Mouse (Mus musculus) liver, postnatal 0 days (tissue): ENCODE measurements around the gene Vamp8. TPM values are rescaled to one million over a fixed set of nuclear protein-coding genes. Genes with fewer than 3 reads are reported as not detected.

ENCODE experiments used
- ATAC-seq: fragments of 200-750 bp; cut with Nextera tagmentation; 2 replicates; pipeline ENCODE4 v1.8.0; 2017; ENCODE audit warnings: mild to moderate bottlenecking, moderate library complexity
- DNase-seq: peaks from one replicate; pipeline ENCODE4 v3.0.0-alpha.2; 2016
- H3K27ac ChIP-seq: fragments of 300-500 bp; sonication (generic); 2 replicates; pipeline ENCODE4 v1.5.1; 2014; ENCODE audit warnings: antibody characterized with exemption, moderate library complexity, mild to moderate bottlenecking, low read depth
- H3K27me3 ChIP-seq: fragments of 300-500 bp; sonication (generic); 2 replicates; pipeline ENCODE4 v1.6.1; 2014; ENCODE audit warnings: low read length, control low read depth, mixed read lengths; ENCODE audit not compliant: insufficient read depth
- H3K36me3 ChIP-seq: fragments of 300-500 bp; sonication (generic); replicated peaks from 2 replicates; pipeline ENCODE4 v1.6.1; 2014; ENCODE audit warnings: mild to moderate bottlenecking, control low read depth, low read length, moderate library complexity, mixed read lengths; ENCODE audit not compliant: insufficient read depth
- H3K4me1 ChIP-seq: fragments of 300-500 bp; sonication (generic); 2 replicates; pipeline ENCODE4 v1.6.1; 2014; ENCODE audit warnings: antibody characterized with exemption, mild to moderate bottlenecking, control low read depth; ENCODE audit not compliant: insufficient read depth
- H3K4me2 ChIP-seq: fragments of 300-500 bp; sonication (generic); 2 replicates; pipeline ENCODE4 v1.6.1; 2014; ENCODE audit warnings: low read depth, mild to moderate bottlenecking, low read length, moderate library complexity, mixed read lengths
- H3K4me3 ChIP-seq: fragments of 300-500 bp; sonication (generic); 2 replicates; pipeline ENCODE4 v1.5.1; 2014; ENCODE audit warnings: low read depth, low read length
- H3K9ac ChIP-seq: fragments of 300-500 bp; sonication (generic); replicated peaks from 2 replicates; pipeline ENCODE4 v1.6.1; 2014; ENCODE audit warnings: mild to moderate bottlenecking, moderate library complexity
- H3K9me3 ChIP-seq: fragments of 300-500 bp; sonication (generic); 2 replicates; pipeline ENCODE4 v1.6.1; 2016; ENCODE audit warnings: mild to moderate bottlenecking, control low read depth, low read length, mixed read lengths
- CTCF ChIP-seq: sonication (generic); IDR thresholded peaks from 2 replicates; pipeline ENCODE4 v1.5.1; 2016; ENCODE audit warnings: antibody characterized with exemption, low read depth
- EP300 ChIP-seq: IDR thresholded peaks from 2 replicates; pipeline ENCODE4 v1.6.1; 2016; ENCODE audit warnings: antibody characterized with exemption, low read depth, mild to moderate bottlenecking
- WGBS: fragments of 180-500 bp; shearing (Covaris S2); extraction: QIAGEN DNeasy Blood & Tissue Kit; methylation state at CpG from one replicate; pipeline ENCODE4 v1.1.7; 2014; ENCODE audit not compliant: insufficient replicate concordance; 5-methylcytosine and 5-hydroxymethylcytosine counted together
- polyA plus RNA-seq: library from polyadenylated mRNA; unstranded; fragments of >200 nt; fragmentation: Nextera tagmentation; extraction: Ambion mirVana; gene quantifications from 2 replicates; pipeline ENCODE4 v1.2.1, GENCODE M21; 2015

The Vamp8 gene
- polyA plus RNA-seq, 1 experiment from 2014 or later, result 263 TPM

DNA sequence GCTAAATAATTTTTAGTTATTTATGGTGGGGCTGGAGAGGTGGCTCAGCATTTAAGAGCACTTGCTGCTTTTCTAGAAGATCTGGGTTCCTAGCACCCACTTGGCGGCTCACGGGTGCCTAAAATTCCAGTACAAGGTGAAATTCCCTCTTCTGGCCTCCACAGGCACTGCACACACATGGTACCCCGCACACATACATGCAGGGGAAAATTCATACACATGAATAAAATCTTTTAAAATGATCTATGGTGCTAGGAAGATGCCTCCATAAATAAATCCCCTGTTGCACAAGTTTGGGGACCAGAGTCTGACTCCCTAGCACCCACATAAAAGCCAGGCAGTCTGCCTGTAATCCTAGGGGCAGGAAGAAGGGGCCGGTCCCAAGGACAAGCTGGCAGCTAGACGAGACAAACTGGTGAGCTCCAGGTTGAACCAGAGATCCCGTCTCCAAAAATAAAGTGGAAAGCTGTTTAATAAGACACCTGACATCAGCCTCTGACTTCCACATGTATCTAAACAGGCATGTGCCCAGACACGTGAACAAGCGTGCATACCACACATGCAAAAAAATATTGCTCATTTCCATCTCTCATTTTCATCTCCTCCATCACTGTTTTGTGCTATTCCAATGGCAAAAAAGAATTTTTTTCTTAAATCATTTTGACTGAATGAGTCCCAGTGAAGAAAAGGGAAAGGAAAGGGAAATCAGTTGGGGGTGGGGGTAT lies 11.8 kb downstream of the Vamp8 start:
- Histone ChIP-seq H3K27ac (no peak overlapping the region), H3K4me2 (peak overlapping the region; percentile 70), H3K9ac (peak overlapping the region; percentile 79; the same call in 1 of the 2 replicates), H3K9me3 (no peaks in the 10 kb centered on the region), H3K27me3 (no peaks in the 10 kb centered on the region), H3K36me3 (no peaks in the 10 kb centered on the region), H3K4me3 (peak overlapping the region; percentile 75), H3K4me1 (peaks cover 30% of the 10 kb centered on the region)
- TF ChIP-seq EP300 (no peak), CTCF (peak; percentile 27; the same call in 1 of the 2 replicates)
- ATAC-seq, result no peak
- 57% methylated on average over 8 of the region's 8 CpGs for WGBS
- DNase-seq, result no peak

DNA sequence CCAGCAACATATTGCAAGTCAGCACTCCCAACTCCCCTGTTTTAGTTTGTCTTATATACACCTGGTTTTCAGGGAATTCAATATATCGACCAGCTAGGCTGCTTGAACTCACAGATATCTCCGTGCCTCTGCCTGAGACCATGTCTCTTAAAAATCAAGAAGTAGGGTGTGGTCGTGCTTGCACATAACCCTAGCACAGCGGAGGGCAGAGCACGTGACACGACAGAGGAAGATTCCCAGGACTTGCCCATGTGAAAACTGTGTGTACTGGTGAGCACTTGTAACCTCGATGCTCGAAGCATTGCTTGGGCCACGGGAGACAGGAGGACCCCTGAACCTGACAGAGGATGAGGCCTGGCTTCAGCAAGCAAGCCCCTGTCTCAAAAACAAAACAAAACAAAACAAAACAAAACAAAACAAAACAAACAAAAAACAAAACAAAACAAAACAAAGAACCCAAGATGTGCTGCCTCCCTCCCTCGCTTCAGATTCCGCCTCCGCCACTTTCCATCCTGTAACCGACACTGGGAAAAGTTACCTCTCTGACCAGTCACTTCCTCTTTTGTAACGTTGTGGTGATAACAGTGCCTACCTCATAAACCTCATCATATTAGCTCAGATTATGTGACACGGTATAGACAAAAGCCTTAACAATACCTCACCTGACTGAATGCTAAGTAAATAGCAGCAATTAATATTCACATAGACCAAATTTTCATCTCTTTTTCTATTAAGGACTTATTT lies 15.5 kb downstream of the Vamp8 start:
- Histone ChIP-seq H3K9me3 (no peaks in the 10 kb centered on the region), H3K36me3 (no peaks in the 10 kb centered on the region; the same call in 1 of the 2 replicates), H3K27me3 (no peaks in the 10 kb centered on the region), H3K4me3 (no peak overlapping the region; the same call in 1 of the 2 replicates), H3K9ac (no peak overlapping the region), H3K4me1 (peaks cover 44% of the 10 kb centered on the region), H3K27ac (no peak overlapping the region), H3K4me2 (peak overlapping the region; percentile 31)
- TF ChIP-seq CTCF (no peak), EP300 (no peak)
- DNase-seq, result no peak
- peak; percentile 26 for ATAC-seq
- WGBS, result 30% methylated on average over 15 of the region's 15 CpGs

DNA sequence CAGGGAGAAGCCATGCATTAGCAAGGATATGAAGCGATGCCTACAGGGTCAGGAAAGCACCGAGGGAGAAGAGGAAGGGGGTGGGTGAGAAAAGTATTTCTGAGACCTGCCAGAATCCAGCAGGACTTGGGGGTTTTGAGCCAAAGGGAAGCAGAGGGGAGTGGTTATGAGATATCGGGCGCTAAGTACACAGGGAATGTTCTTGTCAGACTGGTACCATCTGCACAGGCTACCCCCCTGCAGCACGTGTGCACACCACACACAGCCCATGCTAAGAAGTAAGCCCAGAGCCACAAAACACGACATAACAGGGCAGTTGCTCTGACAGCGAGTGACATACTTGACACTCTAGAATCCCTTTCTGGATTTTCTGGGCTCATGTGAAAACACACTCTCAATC lies 16.3 kb downstream of the Vamp8 start:
- Histone ChIP-seq H3K36me3 (peaks cover 5% of the 10 kb centered on the region), H3K4me3 (no peak overlapping the region), H3K27me3 (no peaks in the 10 kb centered on the region), H3K27ac (no peak overlapping the region), H3K4me1 (peaks cover 37% of the 10 kb centered on the region), H3K9me3 (no peaks in the 10 kb centered on the region), H3K4me2 (no peak overlapping the region), H3K9ac (no peak overlapping the region)
- TF ChIP-seq EP300 (no peak), CTCF (no peak)
- ATAC-seq, result no peak
- 46% methylated on average over 7 of the region's 7 CpGs for WGBS
- DNase-seq, result no peak

DNA sequence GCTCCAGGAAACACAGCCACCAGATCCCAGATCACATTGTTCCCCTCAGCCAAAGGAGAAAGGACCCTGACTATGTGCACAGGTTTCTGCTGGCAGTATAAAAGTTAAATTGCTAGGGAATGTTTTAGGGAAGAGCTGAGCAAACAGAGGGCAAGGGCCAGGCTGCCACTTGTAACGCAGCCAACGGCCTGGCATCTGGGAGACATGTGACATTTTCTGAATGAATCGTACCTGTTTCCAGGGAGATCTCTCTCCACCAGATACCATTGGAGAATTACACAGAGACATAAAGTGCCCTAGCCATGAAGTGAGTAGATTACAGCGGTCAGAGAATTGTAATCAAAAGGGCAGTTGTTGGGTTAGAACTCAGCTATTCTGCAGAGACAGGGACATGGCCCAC lies 17.3 kb downstream of the Vamp8 start:
- no peak overlapping the region for H3K9ac ChIP-seq
- no peaks in the 10 kb centered on the region for H3K9me3 ChIP-seq
- DNase-seq (no peak), ATAC-seq (no peak)
- no peak overlapping the region for H3K27ac ChIP-seq
- 78% methylated on average over 4 of the region's 4 CpGs for WGBS
- H3K4me3 ChIP-seq, result no peak overlapping the region
- no peak for TF ChIP-seq CTCF
- no peak for TF ChIP-seq EP300
- H3K27me3 ChIP-seq, result no peaks in the 10 kb centered on the region
- peaks cover 36% of the 10 kb centered on the region for H3K4me1 ChIP-seq
- no peak overlapping the region for H3K4me2 ChIP-seq
- peaks cover 11% of the 10 kb centered on the region for H3K36me3 ChIP-seq

DNA sequence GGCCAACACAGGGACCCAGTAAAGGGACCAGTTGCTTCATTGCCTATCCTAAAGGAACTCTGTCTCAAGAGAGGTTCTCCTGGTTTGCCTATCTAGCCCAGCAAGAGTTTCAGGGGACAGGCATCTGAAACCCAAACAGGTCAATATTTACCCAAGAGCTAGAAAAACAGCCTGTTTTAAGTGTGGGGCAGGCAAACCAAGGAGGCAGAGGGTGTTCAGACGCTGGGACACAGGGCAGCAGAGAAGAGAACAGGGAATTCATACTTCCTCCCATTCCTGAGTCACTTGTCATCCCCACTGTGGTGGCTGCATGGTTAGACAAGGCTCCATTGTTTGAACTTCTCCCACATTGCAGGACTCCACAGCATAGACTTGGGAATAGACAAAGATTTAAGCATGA lies 18.9 kb downstream of the Vamp8 start:
- DNase-seq (no peak), ATAC-seq (peak; percentile 10; the same call in 1 of the 2 replicates)
- Histone ChIP-seq H3K4me1 (peaks cover 36% of the 10 kb centered on the region), H3K36me3 (peaks cover 12% of the 10 kb centered on the region), H3K4me2 (no peak overlapping the region), H3K9ac (0 out of 2 replicates have a peak overlapping the region, but pooled peaks have one; percentile 16), H3K27ac (peak overlapping the region; percentile 63), H3K4me3 (no peak overlapping the region), H3K9me3 (no peaks in the 10 kb centered on the region), H3K27me3 (no peaks in the 10 kb centered on the region)
- 38% methylated on average over 1 of the region's 1 CpGs for WGBS
- no peak for TF ChIP-seq CTCF
- TF ChIP-seq EP300, result no peak

DNA sequence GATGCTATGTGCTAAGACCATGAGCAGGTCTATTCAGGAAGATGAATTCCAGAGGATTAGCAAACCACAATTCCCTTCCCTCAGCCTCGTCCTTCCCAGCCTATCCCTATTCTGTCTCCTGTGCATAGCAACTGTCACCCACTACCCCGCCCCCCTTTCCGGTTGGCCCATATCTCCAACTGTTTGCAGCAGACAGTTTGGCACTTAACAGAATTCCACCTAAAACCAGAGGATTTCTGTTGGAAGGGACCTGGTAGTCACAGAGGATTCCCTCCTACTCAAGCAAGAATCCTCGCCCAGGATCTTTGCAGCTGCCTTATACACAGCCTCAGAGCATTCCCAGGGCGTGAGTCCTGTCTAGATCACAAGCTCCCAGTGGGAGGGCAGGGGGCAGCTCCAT lies 19.4 kb downstream of the Vamp8 start:
- Histone ChIP-seq H3K27ac (peak overlapping the region; percentile 63), H3K4me3 (no peak overlapping the region), H3K27me3 (no peaks in the 10 kb centered on the region), H3K9ac (0 out of 2 replicates have a peak overlapping the region, but pooled peaks have one; percentile 16), H3K4me2 (no peak overlapping the region), H3K4me1 (peaks cover 36% of the 10 kb centered on the region), H3K9me3 (no peaks in the 10 kb centered on the region), H3K36me3 (peaks cover 12% of the 10 kb centered on the region)
- TF ChIP-seq CTCF, result no peak
- TF ChIP-seq EP300, result no peak
- WGBS, result 71% methylated on average over 5 of the region's 5 CpGs
- ATAC-seq, result peak; percentile 62
- DNase-seq, result peak; percentile 52
